Mouse (Mus musculus) testis, adult 2 months (tissue): Measurements from ENCODE around the gene Zfp174.

ENCODE experiments used
- CTCF ChIP-seq: fragments of 200-500 bp; IDR thresholded peaks from 2 replicates; pipeline ENCODE4 v1.5.1; 2012; ENCODE audit warnings: low read depth, mild to moderate bottlenecking, inconsistent platforms, low read length, moderate library complexity; ENCODE audit not compliant: control insufficient read depth, insufficient read depth, insufficient replicate concordance
- POLR2A ChIP-seq: fragments of 200-500 bp; IDR thresholded peaks from 2 replicates; pipeline ENCODE4 v1.6.1; 2012; ENCODE audit warnings: low read depth, mild to moderate bottlenecking, inconsistent platforms, low read length, moderate library complexity; ENCODE audit not compliant: control insufficient read depth

- TF ChIP-seq CTCF (no peak), POLR2A (no peak)
Observed at GRCm38 (mm10) chr16:3829727-3830126, 17.3 kb upstream of the Zfp174 start.
